Mouse (Mus musculus): Measurements from ENCODE around the gene Amh. TPM values are rescaled to one million over a fixed set of nuclear protein-coding genes. Genes with fewer than 3 reads are reported as not detected.
"Not testable (repeated sequence)": the region's sequence is repeated elsewhere in the genome, so short reads cannot be mapped to it uniquely, and the experiment has no call there.

Amh gene
- polyA plus RNA-seq, 1 experiment from 2014 or later, result 0.10 TPM

- Histone ChIP-seq H3K27me3 (replicated peaks) (no peaks in the 10 kb centered on the region), H3K27ac (peak overlapping the region; percentile 92), H3K9ac (peak overlapping the region; percentile 88), H3K36me3 (replicated peaks) (peaks cover 17% of the 10 kb centered on the region; the same call in 1 of the 2 replicates), H3K9me3 (no peaks in the 10 kb centered on the region), H3K4me2 (peak overlapping the region; percentile 71), H3K4me1 (peaks cover 25% of the 10 kb centered on the region), H3K4me3 (peak overlapping the region; percentile 94)
- no peak for ATAC-seq (replicated peaks)
- 7% methylated on average over 29 of the region's 29 CpGs for WGBS
Measured at GRCm38 (mm10) chr10:80827063-80827869, 22.2 kb downstream of the Amh start.

GRCm38 (mm10) chr10:80827870-80828420, 22.9 kb downstream of the Amh start:
- Histone ChIP-seq H3K9me3 (no peaks in the 10 kb centered on the region), H3K27ac (no peak overlapping the region), H3K4me2 (peak overlapping the region; percentile 71), H3K4me1 (peaks cover 25% of the 10 kb centered on the region), H3K4me3 (peak overlapping the region; percentile 94), H3K36me3 (replicated peaks) (peaks cover 17% of the 10 kb centered on the region; the same call in 1 of the 2 replicates), H3K9ac (peak overlapping the region; percentile 88), H3K27me3 (replicated peaks) (no peaks in the 10 kb centered on the region)
- WGBS, result 83% methylated on average over 10 of the region's 10 CpGs
- no peak for ATAC-seq (replicated peaks)

- 91% methylated on average over 9 of the region's 9 CpGs for WGBS
- not testable (repeated sequence) for H3K9me3 ChIP-seq; H3K27ac ChIP-seq; ATAC-seq (replicated peaks); H3K9ac ChIP-seq; H3K27me3 ChIP-seq (replicated peaks)
- H3K4me3 ChIP-seq, result peak overlapping the region; percentile 94; the same call in 1 of the 2 replicates
- peaks cover 17% of the 10 kb centered on the region; the same call in 1 of the 2 replicates for H3K36me3 ChIP-seq (replicated peaks)
- H3K4me2 ChIP-seq, result peak overlapping the region; percentile 71
- H3K4me1 ChIP-seq, result peaks cover 25% of the 10 kb centered on the region
Measured at GRCm38 (mm10) chr10:80828587-80828986, 23.5 kb downstream of the Amh start.

GRCm38 (mm10) chr10:80829359-80830278, 24.6 kb downstream of the Amh start:
- H3K4me3 ChIP-seq, result no peak overlapping the region
- no peak overlapping the region for H3K4me2 ChIP-seq
- no peak overlapping the region for H3K27ac ChIP-seq
- peaks cover 5% of the 10 kb centered on the region for H3K27me3 ChIP-seq (replicated peaks)
- ATAC-seq (replicated peaks), result no peak
- peaks cover 17% of the 10 kb centered on the region; the same call in 1 of the 2 replicates for H3K36me3 ChIP-seq (replicated peaks)
- H3K9me3 ChIP-seq, result no peaks in the 10 kb centered on the region
- H3K9ac ChIP-seq, result no peak overlapping the region
- 64% methylated on average over 1 of the region's 1 CpGs for WGBS
- peaks cover 25% of the 10 kb centered on the region for H3K4me1 ChIP-seq

GRCm38 (mm10) chr10:80831136-80831535, 26.1 kb downstream of the Amh start:
- no peak overlapping the region for H3K4me2 ChIP-seq
- 3% methylated on average over 9 of the region's 9 CpGs for WGBS
- no peaks in the 10 kb centered on the region for H3K9me3 ChIP-seq
- no peak overlapping the region for H3K4me3 ChIP-seq
- no peak overlapping the region for H3K27ac ChIP-seq
- H3K27me3 ChIP-seq (replicated peaks), result peaks cover 20% of the 10 kb centered on the region
- H3K36me3 ChIP-seq (replicated peaks), result peaks cover 17% of the 10 kb centered on the region; the same call in 1 of the 2 replicates
- no peak overlapping the region for H3K9ac ChIP-seq
- no peak for ATAC-seq (replicated peaks)
- H3K4me1 ChIP-seq, result peaks cover 31% of the 10 kb centered on the region

- WGBS, result 31% methylated on average over 7 of the region's 7 CpGs
- Histone ChIP-seq H3K4me2 (no peak overlapping the region), H3K4me3 (no peak overlapping the region), H3K9me3 (no peaks in the 10 kb centered on the region), H3K4me1 (peaks cover 26% of the 10 kb centered on the region), H3K36me3 (replicated peaks) (peaks cover 17% of the 10 kb centered on the region; the same call in 1 of the 2 replicates), H3K27ac (no peak overlapping the region), H3K9ac (no peak overlapping the region), H3K27me3 (replicated peaks) (peaks cover 24% of the 10 kb centered on the region)
- ATAC-seq (replicated peaks), result no peak
Measured at GRCm38 (mm10) chr10:80832818-80833217, 27.8 kb downstream of the Amh start.

GRCm38 (mm10) chr10:80835617-80836016, 30.6 kb downstream of the Amh start:
- Histone ChIP-seq H3K27me3 (replicated peaks) (peaks cover 24% of the 10 kb centered on the region), H3K4me2 (peak overlapping the region; percentile 21), H3K4me1 (peaks cover 6% of the 10 kb centered on the region; the same call in 1 of the 2 replicates), H3K36me3 (replicated peaks) (peaks cover 1% of the 10 kb centered on the region; the same call in 1 of the 2 replicates), H3K9ac (0 out of 2 replicates have a peak overlapping the region, but pooled peaks have one; percentile 12), H3K4me3 (0 out of 2 replicates have a peak overlapping the region, but pooled peaks have one; percentile 4), H3K27ac (no peak overlapping the region), H3K9me3 (no peaks in the 10 kb centered on the region)
- WGBS, result 53% methylated on average over 30 of the region's 30 CpGs
- 0 out of 2 replicates have a peak, but pooled peaks have one; percentile 22 for ATAC-seq (replicated peaks)

GRCm38 (mm10) chr10:80836949-80837379, 31.9 kb downstream of the Amh start:
- Histone ChIP-seq H3K4me2 (no peak overlapping the region), H3K4me3 (no peak overlapping the region), H3K27me3 (replicated peaks) (peaks cover 24% of the 10 kb centered on the region), H3K27ac (no peak overlapping the region), H3K9ac (no peak overlapping the region), H3K9me3 (no peaks in the 10 kb centered on the region), H3K4me1 (peaks cover 6% of the 10 kb centered on the region; the same call in 1 of the 2 replicates), H3K36me3 (replicated peaks) (no peaks in the 10 kb centered on the region)
- WGBS, result 44% methylated on average over 7 of the region's 7 CpGs
- no peak for ATAC-seq (replicated peaks)

- 19% methylated on average over 2 of the region's 2 CpGs for WGBS
- Histone ChIP-seq H3K27ac (no peak overlapping the region), H3K4me1 (peaks cover 6% of the 10 kb centered on the region; the same call in 1 of the 2 replicates), H3K4me3 (no peak overlapping the region), H3K4me2 (no peak overlapping the region), H3K27me3 (replicated peaks) (peaks cover 28% of the 10 kb centered on the region), H3K9ac (no peak overlapping the region), H3K9me3 (no peaks in the 10 kb centered on the region), H3K36me3 (replicated peaks) (no peaks in the 10 kb centered on the region)
- ATAC-seq (replicated peaks), result no peak
Measured at GRCm38 (mm10) chr10:80837827-80838226, 32.8 kb downstream of the Amh start.

- Histone ChIP-seq H3K36me3 (replicated peaks) (no peaks in the 10 kb centered on the region), H3K4me1 (peaks cover 10% of the 10 kb centered on the region; the same call in 1 of the 2 replicates), H3K27ac (no peak overlapping the region), H3K4me3 (no peak overlapping the region), H3K4me2 (no peak overlapping the region), H3K27me3 (replicated peaks) (peaks cover 34% of the 10 kb centered on the region), H3K9ac (no peak overlapping the region), H3K9me3 (no peaks in the 10 kb centered on the region)
- ATAC-seq (replicated peaks), result no peak
- 65% methylated on average over 2 of the region's 2 CpGs for WGBS
Measured at GRCm38 (mm10) chr10:80838346-80838912, 33.4 kb downstream of the Amh start.

GRCm38 (mm10) chr10:80839848-80840247, 34.8 kb downstream of the Amh start:
- H3K4me3 ChIP-seq, result no peak overlapping the region
- peaks cover 17% of the 10 kb centered on the region for H3K4me1 ChIP-seq
- no peaks in the 10 kb centered on the region for H3K9me3 ChIP-seq
- peaks cover 38% of the 10 kb centered on the region for H3K27me3 ChIP-seq (replicated peaks)
- WGBS, result 56% methylated on average over 6 of the region's 6 CpGs
- no peak overlapping the region for H3K9ac ChIP-seq
- H3K36me3 ChIP-seq (replicated peaks), result no peaks in the 10 kb centered on the region
- H3K27ac ChIP-seq, result no peak overlapping the region
- no peak overlapping the region for H3K4me2 ChIP-seq
- ATAC-seq (replicated peaks), result no peak
